Mouse (Mus musculus): ENCODE results near the gene Kat2b.
A peak's percentile ranks its signal among the peaks of the same experiment; 100 is the strongest.
"Not testable (repeated sequence)": the region's sequence is repeated elsewhere in the genome, so short reads cannot be mapped to it uniquely, and the experiment has no call there.

The Kat2b gene

DNA sequence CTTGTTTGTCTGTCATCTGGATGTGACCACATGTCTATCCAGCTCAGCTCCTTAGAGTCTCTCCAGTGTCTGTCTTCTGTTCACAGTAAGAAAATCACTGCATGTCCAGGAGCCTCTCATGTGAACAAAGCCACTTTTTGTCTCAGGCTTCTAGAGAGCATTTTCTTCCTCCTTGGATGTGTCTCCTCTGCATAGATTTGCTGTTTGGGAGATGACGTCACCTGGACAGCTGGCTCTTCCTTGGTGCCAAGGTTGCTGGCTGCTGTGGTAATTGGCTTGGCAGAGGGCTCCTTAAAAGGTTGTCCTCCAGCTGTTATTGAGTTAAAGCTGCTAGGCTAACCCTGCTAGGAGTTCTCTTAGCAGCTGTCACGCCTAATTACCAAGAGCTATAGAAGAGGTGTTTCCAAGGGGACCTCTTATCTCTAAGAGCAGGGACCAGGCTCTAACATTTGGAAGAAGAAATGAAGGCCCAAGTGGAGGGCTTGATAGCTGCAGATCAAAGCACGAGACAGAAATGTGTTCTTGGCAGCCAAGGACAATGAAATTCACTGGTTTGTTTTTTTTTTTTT, 29.7 kb downstream of the Kat2b start:
- ATAC-seq (ENCODE audit: insufficient number of reproducible peaks, low FRiP score, low TSS enrichment): no peak

DNA sequence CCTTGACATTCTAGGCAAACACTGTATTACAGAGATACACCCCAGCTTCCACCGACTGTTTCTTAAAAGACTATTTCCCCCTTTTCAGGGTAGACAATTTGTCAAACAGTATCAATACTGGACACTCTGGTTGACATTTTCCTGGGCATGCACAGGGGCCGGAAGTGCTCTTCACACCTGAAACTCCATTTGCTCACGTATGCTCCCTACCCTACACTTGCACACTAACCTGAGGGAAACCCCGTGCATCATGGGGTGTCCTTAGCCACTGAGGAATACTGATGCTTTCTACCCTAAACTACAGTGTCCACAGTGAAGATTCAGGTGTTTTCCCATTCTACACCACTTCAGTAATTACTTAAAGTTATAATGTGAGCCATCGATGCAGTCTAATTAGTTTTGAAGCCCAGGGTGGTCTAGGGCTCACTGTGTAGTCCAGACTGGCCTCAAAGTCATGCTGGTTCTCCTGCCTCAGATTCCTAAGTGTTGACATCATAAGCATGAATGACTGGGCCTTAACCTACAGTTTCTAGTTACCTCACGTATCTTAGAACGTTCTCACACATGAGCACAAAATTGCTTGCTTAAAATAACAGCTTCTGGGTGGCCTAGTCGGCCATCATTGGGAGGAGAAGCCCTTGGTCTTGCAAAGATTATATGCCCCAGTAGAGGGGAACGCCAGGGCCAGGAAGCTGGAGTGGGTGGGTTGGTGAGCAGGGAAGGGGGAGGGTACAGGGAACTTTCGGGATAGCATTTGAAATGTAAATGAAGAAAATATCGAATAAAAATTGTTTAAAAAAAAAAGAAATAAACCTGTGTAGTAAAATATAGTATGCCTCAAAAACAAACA, 30.5 kb downstream of the Kat2b start:
- ATAC-seq (ENCODE audit: insufficient number of reproducible peaks, low FRiP score, low TSS enrichment): no peak

DNA sequence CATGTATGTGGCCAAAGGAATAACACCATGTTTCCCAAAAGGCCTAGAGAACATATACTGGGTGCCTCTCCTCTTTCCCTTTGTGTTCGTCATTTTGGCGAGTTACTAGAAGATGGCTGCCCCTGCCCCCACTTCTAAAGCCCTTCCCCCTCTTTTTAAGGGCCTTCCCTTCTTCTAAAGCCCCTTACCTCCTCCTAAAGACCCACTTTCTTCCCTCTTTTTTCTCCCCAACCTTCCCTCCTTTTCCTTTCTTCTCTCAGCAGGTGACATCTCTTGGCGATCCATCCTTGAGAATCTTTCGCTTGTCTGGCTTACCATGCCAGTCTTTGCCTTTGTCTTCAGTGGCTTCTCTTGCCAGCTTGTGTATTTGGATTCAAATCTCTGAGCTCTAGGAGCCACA, 31.9 kb downstream of the Kat2b start:
- no peak for ATAC-seq (ENCODE audit: insufficient number of reproducible peaks, low FRiP score, low TSS enrichment)

DNA sequence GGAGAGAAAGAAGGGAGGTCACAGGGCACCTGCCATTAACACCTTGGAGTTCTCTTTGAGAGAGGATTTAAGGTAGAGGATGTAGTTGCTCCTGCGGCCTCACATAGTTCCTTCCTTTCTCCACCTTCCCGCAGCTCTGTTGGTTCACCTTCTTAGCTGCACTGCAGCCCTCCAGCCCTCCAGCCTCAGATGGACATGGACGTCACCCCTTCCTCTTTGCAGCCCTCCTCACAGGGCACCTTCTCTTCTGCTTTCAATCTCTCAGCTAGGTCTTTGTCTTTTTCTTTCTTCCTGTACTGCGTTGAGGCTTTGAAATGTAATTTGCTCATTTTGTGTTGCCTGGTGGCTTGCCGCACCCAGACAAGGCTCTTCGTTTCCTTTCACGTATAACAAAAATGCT, 36.6 kb downstream of the Kat2b start:
- ATAC-seq (ENCODE audit: insufficient number of reproducible peaks, low FRiP score, low TSS enrichment): not testable (repeated sequence)

DNA sequence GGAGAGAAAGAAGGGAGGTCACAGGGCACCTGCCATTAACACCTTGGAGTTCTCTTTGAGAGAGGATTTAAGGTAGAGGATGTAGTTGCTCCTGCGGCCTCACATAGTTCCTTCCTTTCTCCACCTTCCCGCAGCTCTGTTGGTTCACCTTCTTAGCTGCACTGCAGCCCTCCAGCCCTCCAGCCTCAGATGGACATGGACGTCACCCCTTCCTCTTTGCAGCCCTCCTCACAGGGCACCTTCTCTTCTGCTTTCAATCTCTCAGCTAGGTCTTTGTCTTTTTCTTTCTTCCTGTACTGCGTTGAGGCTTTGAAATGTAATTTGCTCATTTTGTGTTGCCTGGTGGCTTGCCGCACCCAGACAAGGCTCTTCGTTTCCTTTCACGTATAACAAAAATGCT, 39.4 kb downstream of the Kat2b start:
- ATAC-seq (ENCODE audit: insufficient number of reproducible peaks, low FRiP score, low TSS enrichment): not testable (repeated sequence)

DNA sequence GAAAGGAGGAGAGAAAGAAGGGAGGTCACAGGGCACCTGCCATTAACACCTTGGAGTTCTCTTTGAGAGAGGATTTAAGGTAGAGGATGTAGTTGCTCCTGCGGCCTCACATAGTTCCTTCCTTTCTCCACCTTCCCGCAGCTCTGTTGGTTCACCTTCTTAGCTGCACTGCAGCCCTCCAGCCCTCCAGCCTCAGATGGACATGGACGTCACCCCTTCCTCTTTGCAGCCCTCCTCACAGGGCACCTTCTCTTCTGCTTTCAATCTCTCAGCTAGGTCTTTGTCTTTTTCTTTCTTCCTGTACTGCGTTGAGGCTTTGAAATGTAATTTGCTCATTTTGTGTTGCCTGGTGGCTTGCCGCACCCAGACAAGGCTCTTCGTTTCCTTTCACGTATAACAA, 42.3 kb downstream of the Kat2b start:
- ATAC-seq (ENCODE audit: insufficient number of reproducible peaks, low FRiP score, low TSS enrichment): not testable (repeated sequence)

DNA sequence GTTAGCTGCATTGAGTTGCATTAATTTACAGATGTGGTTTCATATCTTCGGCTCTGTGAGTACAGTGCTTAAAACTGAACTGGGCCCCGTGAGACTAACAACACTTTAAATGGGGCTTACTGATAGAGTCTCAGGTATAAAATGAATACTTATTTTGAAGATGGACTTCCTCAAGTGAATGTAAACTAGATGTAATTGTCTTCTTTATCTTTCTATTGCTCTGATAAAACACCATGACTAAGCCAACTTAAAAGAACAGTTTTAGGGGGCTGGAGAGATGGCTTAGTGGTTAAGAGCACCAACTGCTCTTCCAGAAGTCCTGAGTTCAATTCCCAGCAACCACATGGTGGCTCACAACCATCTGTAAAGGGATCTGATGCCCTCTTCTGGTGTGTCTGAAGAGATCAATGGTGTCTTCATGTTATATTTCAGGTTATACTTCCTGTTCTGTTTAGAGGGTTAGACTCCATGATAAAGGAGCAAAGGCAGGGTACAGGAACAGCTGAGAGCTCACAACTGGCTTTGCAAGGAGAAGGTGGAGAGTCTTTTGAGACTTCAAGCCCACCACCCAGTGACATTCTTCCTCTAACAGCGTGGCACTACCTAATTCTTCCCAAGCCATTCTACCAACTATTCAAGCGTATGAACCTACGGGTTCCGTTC, 50.8 kb downstream of the Kat2b start:
- ATAC-seq (ENCODE audit: insufficient number of reproducible peaks, low FRiP score, low TSS enrichment): no peak

DNA sequence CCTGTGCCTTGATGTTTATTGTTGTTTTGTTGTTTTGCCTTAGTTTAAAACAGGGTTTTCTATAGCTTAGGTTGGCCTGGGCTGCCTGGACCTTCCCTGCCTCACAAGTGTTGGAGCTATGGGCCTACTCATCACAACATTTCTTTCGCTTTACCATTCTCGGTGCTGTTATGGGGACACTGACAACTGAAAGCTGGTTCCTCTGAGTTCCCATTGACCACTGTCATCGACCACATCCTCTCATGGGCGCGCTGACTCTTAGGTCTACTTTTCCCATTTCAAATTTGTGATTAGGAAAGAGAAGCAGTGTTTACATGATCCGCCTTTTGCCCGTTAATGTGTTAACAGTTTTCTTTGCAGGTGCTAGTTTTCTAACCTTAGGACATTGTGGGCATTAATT, 51.7 kb downstream of the Kat2b start:
- no peak for ATAC-seq (ENCODE audit: insufficient number of reproducible peaks, low FRiP score, low TSS enrichment)

DNA sequence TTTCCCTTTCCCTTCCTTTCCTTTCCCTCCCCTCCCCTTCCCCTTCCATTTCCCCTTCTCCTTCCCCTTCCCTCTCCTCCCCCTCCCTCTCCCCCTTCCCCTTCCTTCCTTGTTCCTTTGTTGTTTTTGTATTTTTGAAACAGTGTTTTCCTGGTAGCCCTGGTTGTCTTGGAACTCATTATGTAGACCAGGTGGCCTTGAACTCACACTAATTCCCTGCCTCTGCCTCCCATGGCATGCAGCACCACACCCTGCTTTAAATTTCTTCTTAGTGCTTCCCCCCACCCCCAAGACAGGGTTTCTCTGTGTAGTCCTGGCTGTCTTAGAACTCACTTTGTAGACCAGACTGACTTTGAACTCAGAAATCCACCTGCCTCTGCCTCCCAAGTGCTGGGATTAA, 52.7 kb downstream of the Kat2b start:
- ATAC-seq (ENCODE audit: insufficient number of reproducible peaks, low FRiP score, low TSS enrichment): no peak

DNA sequence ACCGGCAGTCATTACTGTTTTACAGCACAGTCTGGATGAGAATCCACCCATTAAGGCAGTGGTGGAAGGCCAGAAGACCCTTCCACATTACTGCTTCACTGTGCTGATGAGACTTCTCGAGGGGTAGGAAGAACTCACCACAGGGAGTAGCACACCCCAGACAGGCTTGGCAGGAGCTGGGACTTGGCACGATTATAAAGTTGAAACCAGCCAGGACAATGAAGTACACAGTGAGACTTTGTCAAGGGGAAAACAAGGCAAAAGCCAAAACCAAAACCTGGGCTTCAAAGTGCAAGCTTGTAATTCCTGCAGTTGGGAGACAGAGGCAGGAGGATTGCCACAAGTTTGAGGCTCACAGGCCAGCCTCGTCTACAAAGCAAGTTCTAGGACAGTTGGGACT, 54.0 kb downstream of the Kat2b start:
- 0 out of 2 replicates have a peak, but pooled peaks have one; percentile 36 for ATAC-seq (ENCODE audit: insufficient number of reproducible peaks, low FRiP score, low TSS enrichment)

DNA sequence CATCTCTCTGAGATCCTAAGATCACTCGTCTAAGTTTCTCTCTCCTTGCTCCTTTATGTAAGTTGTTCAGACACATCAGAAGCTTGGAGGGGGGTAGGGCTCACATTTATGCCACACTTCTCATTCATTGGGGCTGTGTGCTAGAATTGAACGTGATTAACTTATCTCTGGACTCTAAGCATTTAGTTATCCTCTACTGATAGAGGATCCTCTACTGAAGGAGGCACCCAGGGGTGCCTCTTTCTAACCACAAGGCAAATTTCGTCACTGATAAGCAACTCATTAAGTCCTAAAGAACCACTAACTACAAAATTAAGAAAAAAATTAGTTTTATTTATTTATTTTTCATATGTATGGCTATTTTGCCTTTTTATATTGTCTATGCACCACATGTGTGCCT, 55.5 kb downstream of the Kat2b start:
- ATAC-seq (ENCODE audit: insufficient number of reproducible peaks, low FRiP score, low TSS enrichment): no peak

DNA sequence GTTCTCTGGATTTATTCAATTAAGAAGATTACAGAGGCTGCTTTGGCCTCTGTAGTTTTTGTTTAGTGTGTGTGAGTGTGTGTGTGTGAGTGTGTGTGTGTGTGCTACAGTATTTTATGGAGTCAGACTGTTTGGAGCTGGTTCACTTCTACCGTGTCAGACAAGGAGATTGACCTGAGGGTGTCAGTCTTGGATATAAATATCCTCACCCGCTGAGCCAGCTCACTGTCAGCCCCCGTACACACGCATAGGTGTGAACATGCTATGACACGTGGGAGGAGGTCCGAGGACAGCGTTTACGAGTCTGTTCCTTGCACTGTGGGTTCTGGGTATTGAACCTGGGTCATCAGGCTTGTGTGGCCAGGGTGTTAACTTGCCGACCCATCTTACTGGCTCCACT, 57.1 kb downstream of the Kat2b start:
- ATAC-seq (ENCODE audit: insufficient number of reproducible peaks, low FRiP score, low TSS enrichment): no peak

DNA sequence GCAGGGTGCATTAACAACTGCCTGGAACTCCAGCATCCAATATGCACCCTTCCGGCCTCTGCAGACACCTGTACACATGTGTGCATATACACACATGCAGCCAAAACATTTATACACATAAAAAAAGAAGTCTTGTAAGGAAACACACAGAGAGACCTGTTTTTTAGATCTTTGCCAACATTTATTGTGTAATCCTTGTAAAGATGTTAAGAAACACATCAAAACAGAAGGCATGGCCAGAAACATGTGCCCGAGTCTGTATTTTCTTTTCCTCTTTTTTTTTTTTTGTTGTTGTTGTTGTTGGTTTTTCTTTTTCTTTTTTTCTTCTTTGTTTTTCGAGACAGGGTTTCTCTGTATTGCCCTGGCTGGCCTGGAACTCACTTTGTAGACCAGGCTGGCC, 59.5 kb downstream of the Kat2b start:
- ATAC-seq (ENCODE audit: insufficient number of reproducible peaks, low FRiP score, low TSS enrichment): no peak

DNA sequence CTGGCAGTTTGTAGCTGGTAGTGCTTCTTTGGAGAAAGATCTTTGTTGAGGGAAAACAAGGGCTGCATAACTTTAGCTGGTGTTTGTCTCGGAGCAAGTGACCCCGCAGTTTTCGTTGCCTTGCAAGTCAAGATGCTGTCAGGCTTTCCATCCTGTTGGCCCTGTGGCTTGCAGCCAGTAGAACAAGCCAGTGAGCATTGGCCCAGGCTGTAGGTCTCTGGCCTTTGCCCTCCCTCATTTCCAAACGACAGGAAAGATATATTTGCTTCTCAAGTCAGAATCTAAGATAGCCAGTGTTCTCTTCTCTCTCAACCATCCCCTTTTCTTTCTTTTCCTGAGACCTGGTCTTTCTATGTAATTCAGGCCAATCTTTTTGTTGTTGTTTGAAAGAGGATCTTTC, 60.8 kb downstream of the Kat2b start:
- ATAC-seq (ENCODE audit: insufficient number of reproducible peaks, low FRiP score, low TSS enrichment): no peak; the same call in 1 of the 2 replicates

DNA sequence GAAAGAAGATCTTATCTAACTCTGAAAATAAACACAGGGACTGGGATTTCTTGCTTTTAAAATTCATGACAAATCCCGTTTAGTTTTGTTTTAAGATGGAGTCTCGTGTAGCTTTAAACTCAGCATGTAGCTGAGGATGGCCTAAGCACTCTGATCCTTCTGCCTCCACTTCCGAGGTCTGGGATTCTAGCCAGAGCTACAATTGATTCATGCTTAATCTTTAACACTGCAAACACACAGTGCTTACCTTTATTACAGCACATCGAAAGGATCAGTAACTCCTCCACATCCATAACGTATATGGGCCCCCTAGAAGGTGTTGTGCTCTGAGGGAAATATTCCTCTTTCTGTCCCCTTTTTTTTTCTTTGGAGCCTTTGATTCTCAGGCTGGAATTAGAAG, 61.5 kb downstream of the Kat2b start:
- ATAC-seq (ENCODE audit: insufficient number of reproducible peaks, low FRiP score, low TSS enrichment): peak; percentile 58; the same call in 1 of the 2 replicates

DNA sequence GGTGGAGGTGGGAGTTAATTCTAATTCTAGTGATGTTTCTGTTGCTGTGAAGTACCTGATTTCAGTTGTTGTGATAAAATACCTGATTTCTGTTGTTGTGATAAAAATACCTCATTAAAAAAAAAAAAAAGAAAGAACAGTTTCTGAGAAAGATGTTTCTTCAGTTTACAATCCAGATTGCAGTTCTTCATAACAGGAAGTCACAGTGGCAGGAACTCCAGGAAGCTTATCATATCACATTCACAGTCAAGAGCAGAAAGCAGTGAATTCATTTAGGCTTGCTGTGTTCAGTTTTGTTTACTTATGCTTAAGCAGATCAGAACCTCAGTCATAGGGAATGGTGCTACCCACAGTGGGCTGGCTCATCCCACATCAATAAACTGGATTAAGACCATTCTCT, 64.7 kb downstream of the Kat2b start:
- ATAC-seq (ENCODE audit: insufficient number of reproducible peaks, low FRiP score, low TSS enrichment): no peak

DNA sequence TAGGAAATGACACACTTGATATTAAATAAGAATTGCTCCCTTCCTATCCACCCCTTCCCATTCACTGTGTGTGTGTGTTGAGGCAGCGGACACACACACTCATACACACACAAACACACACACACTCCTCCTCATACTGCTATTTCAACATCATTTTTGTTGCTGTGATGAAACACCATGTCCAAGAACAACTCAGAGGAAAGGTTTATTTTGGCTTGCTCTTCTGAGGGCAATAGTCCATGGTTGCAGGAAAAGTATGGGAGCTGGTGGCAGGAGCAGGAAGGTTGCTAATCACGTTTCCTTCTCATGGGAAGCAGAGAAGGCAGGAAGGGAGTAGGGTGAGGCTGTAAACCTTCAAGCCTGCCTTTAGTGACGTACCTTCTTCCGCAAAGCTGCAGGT, 76.7 kb downstream of the Kat2b start:
- ATAC-seq (ENCODE audit: insufficient number of reproducible peaks, low FRiP score, low TSS enrichment): no peak

DNA sequence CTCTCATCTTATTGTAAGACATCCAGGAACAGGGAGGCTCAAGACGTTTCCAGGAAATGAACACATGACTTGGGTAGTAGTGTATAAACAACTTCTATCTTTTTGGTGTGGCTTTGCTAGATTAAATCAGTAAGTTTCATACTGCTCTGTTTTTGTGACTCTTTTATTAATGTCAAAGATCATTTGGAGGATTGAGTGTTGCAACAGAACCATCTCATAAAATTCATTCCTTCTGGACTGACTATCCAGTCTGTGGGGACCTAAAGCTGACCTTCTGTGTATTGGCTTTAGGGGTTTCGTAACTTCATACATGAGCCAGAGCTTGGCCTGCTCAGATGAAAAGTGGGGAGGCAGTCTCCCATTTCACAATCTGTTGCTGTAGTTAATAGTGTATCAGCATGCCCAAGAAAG, 83.6 kb downstream of the Kat2b start:
- no peak for ATAC-seq (ENCODE audit: insufficient number of reproducible peaks, low FRiP score, low TSS enrichment)

DNA sequence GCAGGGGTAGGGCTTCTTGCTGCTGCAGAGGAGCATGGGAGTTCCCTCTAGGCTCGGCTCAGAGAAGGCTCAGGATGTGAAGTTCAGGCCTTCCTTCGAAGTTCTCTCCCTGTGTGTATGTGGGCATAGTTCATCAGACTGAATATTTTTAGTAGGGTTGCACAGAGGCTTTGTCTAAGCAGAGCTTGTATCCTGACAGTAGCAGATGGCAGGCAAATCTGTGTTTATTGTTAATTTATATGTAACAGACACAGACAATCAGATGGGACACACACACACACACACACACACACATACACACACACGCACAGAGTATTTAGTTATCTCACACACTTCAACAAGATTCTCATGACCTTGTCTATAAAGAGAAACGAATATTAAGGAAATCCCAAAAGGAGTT, 87.9 kb downstream of the Kat2b start:
- ATAC-seq (ENCODE audit: insufficient number of reproducible peaks, low FRiP score, low TSS enrichment): no peak

DNA sequence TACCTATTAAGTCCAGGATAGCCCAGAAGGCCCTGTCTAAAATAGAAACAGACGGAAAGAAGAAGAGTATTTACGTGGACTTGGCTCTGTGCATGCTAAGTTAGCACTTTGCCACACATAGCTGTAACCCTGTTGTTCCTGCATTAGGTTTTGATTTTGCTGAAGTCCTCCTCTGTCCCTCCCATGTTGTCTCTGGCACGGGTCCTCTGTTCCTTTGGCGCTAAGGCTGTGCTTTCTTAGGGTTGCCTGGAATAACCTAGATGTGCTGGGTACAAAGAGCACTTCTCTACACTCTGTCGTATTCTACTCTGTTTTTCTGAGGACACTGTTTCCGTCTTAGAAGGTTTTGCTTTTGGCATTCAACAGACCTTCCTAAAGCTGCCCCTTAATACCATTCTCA, 88.4 kb downstream of the Kat2b start:
- no peak for ATAC-seq (ENCODE audit: insufficient number of reproducible peaks, low FRiP score, low TSS enrichment)

DNA sequence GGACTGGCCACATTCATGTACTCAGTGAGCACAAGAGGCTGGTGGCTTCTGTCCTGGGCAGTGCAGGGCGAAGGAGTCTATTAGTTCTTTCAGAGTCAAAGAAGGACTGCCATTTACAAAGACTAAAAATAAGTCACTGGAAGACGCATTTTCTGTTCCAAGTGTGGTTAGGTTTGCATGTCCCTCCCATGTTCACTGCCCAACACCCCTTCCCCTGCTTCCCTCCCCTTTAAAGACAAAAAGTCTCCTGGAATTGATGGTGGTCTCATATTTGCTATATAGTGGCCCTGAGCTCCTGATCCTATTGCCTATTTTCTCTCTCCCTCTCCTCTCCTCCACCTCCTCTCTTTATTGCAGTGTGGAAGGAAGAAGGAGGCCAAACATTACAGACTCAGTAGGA, 89.3 kb downstream of the Kat2b start:
- ATAC-seq (ENCODE audit: insufficient number of reproducible peaks, low FRiP score, low TSS enrichment): no peak

Data from cerebellum, adult (tissue).